Mouse (Mus musculus): ENCODE data around the gene Kctd14. TPM values are rescaled to one million over a fixed set of nuclear protein-coding genes. Genes with fewer than 3 reads are reported as not detected.

Gene Kctd14
- polyA plus RNA-seq, 1 experiment from 2014 or later, result 1.5 TPM

GRCm38 (mm10) chr7:97416906-97417777, 34.0 kb upstream of the Kctd14 start, which contains the start of gene Thrsp:
Thrsp (minus strand) TSS chr7:97417730.
- Histone ChIP-seq H3K27ac (ENCODE audit: low read length) (no peak within 1 kb of the TSS), H3K27me3 (ENCODE audit: control insufficient read depth, insufficient read depth, low read length) (no peaks in the 10 kb centered on the region), H3K4me1 (ENCODE audit: control insufficient read depth, insufficient read depth, low read length) (peaks cover 19% of the 10 kb centered on the region; the same call in 1 of the 2 replicates), H3K4me2 (ENCODE audit: low read depth, low read length) (peak within 1 kb of the TSS; percentile 54), H3K36me3 (ENCODE audit: control insufficient read depth, insufficient read depth) (no peaks in the 10 kb centered on the region), H3K9ac (ENCODE audit: low read length) (no peak within 1 kb of the TSS), H3K4me3 (ENCODE audit: low read length) (0 out of 2 replicates have a peak within 1 kb of the TSS, but pooled peaks have one; percentile 21), H3K9me3 (replicated peaks; ENCODE audit: control insufficient read depth, low read length) (no peaks in the 10 kb centered on the region)
- peak; percentile 66 for ATAC-seq (replicated peaks; ENCODE audit: extremely low read depth, insufficient read depth, low FRiP score)
- WGBS, result 58% methylated on average over 25 of the region's 25 CpGs

GRCm38 (mm10) chr7:97418717-97419116, 32.4 kb upstream of the Kctd14 start:
- 66% methylated on average over 5 of the region's 5 CpGs for WGBS
- no peak overlapping the region for H3K27ac ChIP-seq (ENCODE audit: low read length)
- H3K9me3 ChIP-seq (replicated peaks; ENCODE audit: control insufficient read depth, low read length), result no peaks in the 10 kb centered on the region
- H3K4me1 ChIP-seq (ENCODE audit: control insufficient read depth, insufficient read depth, low read length), result peaks cover 19% of the 10 kb centered on the region; the same call in 1 of the 2 replicates
- no peaks in the 10 kb centered on the region for H3K36me3 ChIP-seq (ENCODE audit: control insufficient read depth, insufficient read depth)
- H3K9ac ChIP-seq (ENCODE audit: low read length), result no peak overlapping the region
- ATAC-seq (replicated peaks; ENCODE audit: extremely low read depth, insufficient read depth, low FRiP score), result no peak
- H3K4me2 ChIP-seq (ENCODE audit: low read depth, low read length), result no peak overlapping the region
- no peaks in the 10 kb centered on the region for H3K27me3 ChIP-seq (ENCODE audit: control insufficient read depth, insufficient read depth, low read length)
- H3K4me3 ChIP-seq (ENCODE audit: low read length), result no peak overlapping the region

GRCm38 (mm10) chr7:97419163-97419562, 32.0 kb upstream of the Kctd14 start:
- 81% methylated on average over 5 of the region's 5 CpGs for WGBS

GRCm38 (mm10) chr7:97420406-97420805, 30.7 kb upstream of the Kctd14 start:
- Histone ChIP-seq H3K4me3 (ENCODE audit: low read length) (no peak overlapping the region), H3K27me3 (ENCODE audit: control insufficient read depth, insufficient read depth, low read length) (no peaks in the 10 kb centered on the region), H3K4me1 (ENCODE audit: control insufficient read depth, insufficient read depth, low read length) (peaks cover 14% of the 10 kb centered on the region; the same call in 1 of the 2 replicates), H3K27ac (ENCODE audit: low read length) (no peak overlapping the region), H3K9ac (ENCODE audit: low read length) (no peak overlapping the region), H3K36me3 (ENCODE audit: control insufficient read depth, insufficient read depth) (no peaks in the 10 kb centered on the region), H3K9me3 (replicated peaks; ENCODE audit: control insufficient read depth, low read length) (no peaks in the 10 kb centered on the region), H3K4me2 (ENCODE audit: low read depth, low read length) (no peak overlapping the region)
- ATAC-seq (replicated peaks; ENCODE audit: extremely low read depth, insufficient read depth, low FRiP score), result no peak
- 57% methylated on average over 1 of the region's 1 CpGs for WGBS

More at GRCm38 (mm10) chr7:97419163-97419562, 32.0 kb upstream of the Kctd14 start:
- no peak overlapping the region for H3K9ac ChIP-seq (ENCODE audit: low read length)
- no peak overlapping the region for H3K4me3 ChIP-seq (ENCODE audit: low read length)
- H3K4me2 ChIP-seq (ENCODE audit: low read depth, low read length), result no peak overlapping the region
- H3K9me3 ChIP-seq (replicated peaks; ENCODE audit: control insufficient read depth, low read length), result no peaks in the 10 kb centered on the region
- H3K27ac ChIP-seq (ENCODE audit: low read length), result no peak overlapping the region
- H3K4me1 ChIP-seq (ENCODE audit: control insufficient read depth, insufficient read depth, low read length), result peaks cover 16% of the 10 kb centered on the region; the same call in 1 of the 2 replicates
- H3K27me3 ChIP-seq (ENCODE audit: control insufficient read depth, insufficient read depth, low read length), result no peaks in the 10 kb centered on the region
- ATAC-seq (replicated peaks; ENCODE audit: extremely low read depth, insufficient read depth, low FRiP score), result no peak
- no peaks in the 10 kb centered on the region for H3K36me3 ChIP-seq (ENCODE audit: control insufficient read depth, insufficient read depth)

GRCm38 (mm10) chr7:97420958-97421651, 30.0 kb upstream of the Kctd14 start:
- no peak for ATAC-seq (replicated peaks; ENCODE audit: extremely low read depth, insufficient read depth, low FRiP score)
- no peak overlapping the region for H3K27ac ChIP-seq (ENCODE audit: low read length)
- H3K4me1 ChIP-seq (ENCODE audit: control insufficient read depth, insufficient read depth, low read length), result peaks cover 14% of the 10 kb centered on the region; the same call in 1 of the 2 replicates
- no peak overlapping the region for H3K4me3 ChIP-seq (ENCODE audit: low read length)
- no peak overlapping the region for H3K9ac ChIP-seq (ENCODE audit: low read length)
- WGBS, result 68% methylated on average over 8 of the region's 8 CpGs
- H3K9me3 ChIP-seq (replicated peaks; ENCODE audit: control insufficient read depth, low read length), result no peaks in the 10 kb centered on the region
- H3K36me3 ChIP-seq (ENCODE audit: control insufficient read depth, insufficient read depth), result no peaks in the 10 kb centered on the region
- no peak overlapping the region for H3K4me2 ChIP-seq (ENCODE audit: low read depth, low read length)
- no peaks in the 10 kb centered on the region for H3K27me3 ChIP-seq (ENCODE audit: control insufficient read depth, insufficient read depth, low read length)

- Histone ChIP-seq H3K4me3 (ENCODE audit: low read length) (no peak overlapping the region), H3K36me3 (ENCODE audit: control insufficient read depth, insufficient read depth) (no peaks in the 10 kb centered on the region), H3K27me3 (ENCODE audit: control insufficient read depth, insufficient read depth, low read length) (no peaks in the 10 kb centered on the region), H3K27ac (ENCODE audit: low read length) (no peak overlapping the region), H3K4me2 (ENCODE audit: low read depth, low read length) (no peak overlapping the region), H3K9me3 (replicated peaks; ENCODE audit: control insufficient read depth, low read length) (no peaks in the 10 kb centered on the region), H3K4me1 (ENCODE audit: control insufficient read depth, insufficient read depth, low read length) (peaks cover 5% of the 10 kb centered on the region; the same call in 1 of the 2 replicates), H3K9ac (ENCODE audit: low read length) (no peak overlapping the region)
- no peak for ATAC-seq (replicated peaks; ENCODE audit: extremely low read depth, insufficient read depth, low FRiP score)
- WGBS, result 46% methylated on average over 5 of the region's 5 CpGs
Measured at GRCm38 (mm10) chr7:97423754-97424153, 27.4 kb upstream of the Kctd14 start.

GRCm38 (mm10) chr7:97424621-97425245, 26.4 kb upstream of the Kctd14 start:
- Histone ChIP-seq H3K27ac (ENCODE audit: low read length) (no peak overlapping the region), H3K9me3 (replicated peaks; ENCODE audit: control insufficient read depth, low read length) (no peaks in the 10 kb centered on the region), H3K27me3 (ENCODE audit: control insufficient read depth, insufficient read depth, low read length) (no peaks in the 10 kb centered on the region), H3K9ac (ENCODE audit: low read length) (0 out of 2 replicates have a peak overlapping the region, but pooled peaks have one; percentile 30), H3K4me3 (ENCODE audit: low read length) (no peak overlapping the region), H3K4me1 (ENCODE audit: control insufficient read depth, insufficient read depth, low read length) (peaks cover 6% of the 10 kb centered on the region; the same call in 1 of the 2 replicates), H3K36me3 (ENCODE audit: control insufficient read depth, insufficient read depth) (no peaks in the 10 kb centered on the region), H3K4me2 (ENCODE audit: low read depth, low read length) (no peak overlapping the region)
- ATAC-seq (replicated peaks; ENCODE audit: extremely low read depth, insufficient read depth, low FRiP score), result peak; percentile 76
- WGBS, result 8% methylated on average over 12 of the region's 12 CpGs

- Histone ChIP-seq H3K27me3 (ENCODE audit: control insufficient read depth, insufficient read depth, low read length) (no peaks in the 10 kb centered on the region), H3K4me2 (ENCODE audit: low read depth, low read length) (no peak overlapping the region), H3K9me3 (replicated peaks; ENCODE audit: control insufficient read depth, low read length) (no peaks in the 10 kb centered on the region), H3K4me1 (ENCODE audit: control insufficient read depth, insufficient read depth, low read length) (peaks cover 7% of the 10 kb centered on the region; the same call in 1 of the 2 replicates), H3K36me3 (ENCODE audit: control insufficient read depth, insufficient read depth) (no peaks in the 10 kb centered on the region), H3K27ac (ENCODE audit: low read length) (no peak overlapping the region), H3K4me3 (ENCODE audit: low read length) (no peak overlapping the region), H3K9ac (ENCODE audit: low read length) (no peak overlapping the region)
- no peak for ATAC-seq (replicated peaks; ENCODE audit: extremely low read depth, insufficient read depth, low FRiP score)
- 59% methylated on average over 6 of the region's 6 CpGs for WGBS
Measured at GRCm38 (mm10) chr7:97426566-97426965, 24.6 kb upstream of the Kctd14 start.

Measured in heart, embryonic 16.5 days (tissue).